Mouse (Mus musculus): Measurements from ENCODE around the gene Plekhm3.

GRCm38 (mm10) chr1:64944746-64945145, 11.9 kb downstream of the Plekhm3 start:
- no peak for TF ChIP-seq POLR2A (IDR thresholded peaks at IDR 0.05; ENCODE audit: borderline replicate concordance, control insufficient read depth, low read depth, low read length)
- no peak for TF ChIP-seq CTCF (IDR thresholded peaks at IDR 0.05; ENCODE audit: control insufficient read depth, insufficient read depth, low read length)
